Mouse (Mus musculus): ENCODE data around the gene Gm17949. TPM values are rescaled to one million over a fixed set of nuclear protein-coding genes. Genes with fewer than 3 reads are reported as not detected.
"Not testable (repeated sequence)": the region's sequence is repeated elsewhere in the genome, so short reads cannot be mapped to it uniquely, and the experiment has no call there.

Gm17949 gene
- polyA plus RNA-seq, 1 experiment from 2014 or later = 0.37 TPM

GRCm38 (mm10) chr17:57029691-57030090 is 18.4 kb downstream of the Gm17949 start:
- ATAC-seq = no peak
- Histone ChIP-seq H3K27ac (ENCODE audit: low read length) (no peak overlapping the region), H3K9me3 (ENCODE audit: control insufficient read depth, low read length) (no peaks in the 10 kb centered on the region), H3K27me3 (replicated peaks; ENCODE audit: control insufficient read depth, insufficient read depth, low read length) (no peaks in the 10 kb centered on the region), H3K4me2 (ENCODE audit: low read depth, low read length) (peak overlapping the region; percentile 88), H3K9ac (ENCODE audit: low read depth, low read length) (peak overlapping the region; percentile 100), H3K4me1 (ENCODE audit: control insufficient read depth, insufficient read depth, low read length) (peaks cover 10% of the 10 kb centered on the region), H3K4me3 (ENCODE audit: low read length) (peak overlapping the region; percentile 86), H3K36me3 (ENCODE audit: control insufficient read depth, insufficient read depth, low read length) (peaks cover 30% of the 10 kb centered on the region)
- WGBS = 34% methylated on average over 8 of the region's 8 CpGs

- peak within 1 kb of the TSS; percentile 88 for H3K4me2 ChIP-seq (ENCODE audit: low read depth, low read length)
- ATAC-seq = peak; percentile 0; the same call in 1 of the 2 replicates
- peak within 1 kb of the TSS; percentile 92 for H3K27ac ChIP-seq (ENCODE audit: low read length)
- H3K36me3 ChIP-seq (ENCODE audit: control insufficient read depth, insufficient read depth, low read length) = peaks cover 17% of the 10 kb centered on the region
- peak within 1 kb of the TSS; percentile 86 for H3K4me3 ChIP-seq (ENCODE audit: low read length)
- no peaks in the 10 kb centered on the region for H3K27me3 ChIP-seq (replicated peaks; ENCODE audit: control insufficient read depth, insufficient read depth, low read length)
- peaks cover 10% of the 10 kb centered on the region for H3K4me1 ChIP-seq (ENCODE audit: control insufficient read depth, insufficient read depth, low read length)
- H3K9me3 ChIP-seq (ENCODE audit: control insufficient read depth, low read length) = no peaks in the 10 kb centered on the region
- under 1% methylated on average over 78 of the region's 99 CpGs for WGBS
- peak within 1 kb of the TSS; percentile 100 for H3K9ac ChIP-seq (ENCODE audit: low read depth, low read length)
Measured at GRCm38 (mm10) chr17:57030931-57031660, 19.8 kb downstream of the Gm17949 start, which contains the start of gene Khsrp. Gene Khsrp, minus strand, starts transcription at chr17:57031522.

DNA sequence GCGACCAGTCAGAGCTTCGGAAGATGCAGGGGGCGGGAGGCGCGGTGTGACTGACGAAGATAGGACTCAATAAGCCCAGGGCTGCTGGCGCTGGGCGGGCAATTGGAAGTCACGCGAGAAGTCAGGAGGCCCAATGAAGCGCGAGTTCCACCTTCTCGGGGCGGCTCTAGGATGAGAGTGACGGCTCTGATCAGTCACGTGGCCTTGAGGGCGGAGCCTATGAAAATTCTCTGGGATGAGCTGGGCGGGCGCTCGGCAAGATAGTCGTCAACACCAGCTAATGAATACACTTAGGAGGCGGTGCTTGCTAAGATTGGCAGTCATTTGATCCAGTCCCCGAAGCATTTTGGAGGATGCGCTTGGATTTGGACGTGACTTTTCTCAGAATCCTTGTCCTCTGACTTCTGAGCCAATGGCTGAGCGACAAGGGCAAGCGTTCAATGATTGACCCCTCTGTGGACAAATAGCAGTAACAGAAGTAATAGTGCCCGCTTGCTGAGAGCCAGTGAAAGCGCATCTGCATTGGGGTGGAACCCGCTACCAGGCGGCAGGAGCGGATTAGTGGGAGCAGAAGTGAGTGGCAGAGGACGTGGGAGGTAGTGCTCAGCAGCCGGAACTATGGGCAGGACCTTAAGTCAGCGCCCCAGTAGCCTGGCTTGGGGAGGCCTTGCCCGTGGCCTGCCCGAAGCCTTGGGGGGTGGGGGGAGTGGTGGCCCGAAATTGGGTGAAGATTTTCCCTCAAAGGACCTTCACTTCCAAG is 20.6 kb downstream of the Gm17949 start:
- Histone ChIP-seq H3K4me2 (ENCODE audit: low read depth, low read length) (peak overlapping the region; percentile 79), H3K27me3 (replicated peaks; ENCODE audit: control insufficient read depth, insufficient read depth, low read length) (no peaks in the 10 kb centered on the region), H3K4me1 (ENCODE audit: control insufficient read depth, insufficient read depth, low read length) (peaks cover 10% of the 10 kb centered on the region), H3K4me3 (ENCODE audit: low read length) (peak overlapping the region; percentile 50), H3K9ac (ENCODE audit: low read depth, low read length) (peak overlapping the region; percentile 70), H3K36me3 (ENCODE audit: control insufficient read depth, insufficient read depth, low read length) (peaks cover 11% of the 10 kb centered on the region), H3K27ac (ENCODE audit: low read length) (peak overlapping the region; percentile 87), H3K9me3 (ENCODE audit: control insufficient read depth, low read length) (no peaks in the 10 kb centered on the region)
- ATAC-seq = peak; percentile 95
- WGBS = under 1% methylated on average over 38 of the region's 38 CpGs

GRCm38 (mm10) chr17:57032854-57033253 is 21.6 kb downstream of the Gm17949 start:
- WGBS = 87% methylated on average over 4 of the region's 4 CpGs
- Histone ChIP-seq H3K27me3 (replicated peaks; ENCODE audit: control insufficient read depth, insufficient read depth, low read length) (no peaks in the 10 kb centered on the region), H3K9me3 (ENCODE audit: control insufficient read depth, low read length) (no peaks in the 10 kb centered on the region), H3K4me2 (ENCODE audit: low read depth, low read length) (peak overlapping the region; percentile 79; the same call in 1 of the 2 replicates), H3K36me3 (ENCODE audit: control insufficient read depth, insufficient read depth, low read length) (peaks cover 7% of the 10 kb centered on the region; the same call in 1 of the 2 replicates), H3K9ac (ENCODE audit: low read depth, low read length) (peak overlapping the region; percentile 70; the same call in 1 of the 2 replicates), H3K4me3 (ENCODE audit: low read length) (no peak overlapping the region), H3K27ac (ENCODE audit: low read length) (no peak overlapping the region), H3K4me1 (ENCODE audit: control insufficient read depth, insufficient read depth, low read length) (peaks cover 10% of the 10 kb centered on the region)
- ATAC-seq = no peak

DNA sequence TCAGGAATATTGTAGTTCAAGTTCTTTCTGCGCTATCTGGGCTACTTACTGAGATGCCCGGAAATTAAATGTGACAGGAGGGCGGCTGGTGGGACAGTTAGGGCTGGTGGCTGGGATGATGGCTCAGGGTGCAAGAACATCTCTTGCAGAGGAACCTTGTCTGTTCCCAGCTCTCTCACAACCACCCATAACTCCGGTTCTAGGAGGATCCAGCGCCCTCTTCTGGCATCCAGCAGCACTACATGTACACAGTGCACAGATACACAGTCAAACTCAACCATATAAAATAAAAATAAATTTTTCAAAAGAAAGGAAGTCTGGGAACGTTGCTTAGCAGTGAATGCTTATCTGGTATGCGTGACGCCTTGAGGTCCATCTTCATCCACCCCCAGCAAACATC is 27.7 kb downstream of the Gm17949 start:
- Histone ChIP-seq H3K4me2 (ENCODE audit: low read depth, low read length) (no peak overlapping the region), H3K4me3 (ENCODE audit: low read length) (no peak overlapping the region), H3K36me3 (ENCODE audit: control insufficient read depth, insufficient read depth, low read length) (no peaks in the 10 kb centered on the region), H3K9ac (ENCODE audit: low read depth, low read length) (no peak overlapping the region), H3K27me3 (replicated peaks; ENCODE audit: control insufficient read depth, insufficient read depth, low read length) (no peaks in the 10 kb centered on the region; the same call in 1 of the 2 replicates), H3K27ac (ENCODE audit: low read length) (no peak overlapping the region), H3K9me3 (ENCODE audit: control insufficient read depth, low read length) (no peaks in the 10 kb centered on the region), H3K4me1 (ENCODE audit: control insufficient read depth, insufficient read depth, low read length) (peaks cover 2% of the 10 kb centered on the region; the same call in 1 of the 2 replicates)
- no peak for ATAC-seq
- whole genome bisulfite sequencing = 41% methylated on average over 8 of the region's 8 CpGs

DNA sequence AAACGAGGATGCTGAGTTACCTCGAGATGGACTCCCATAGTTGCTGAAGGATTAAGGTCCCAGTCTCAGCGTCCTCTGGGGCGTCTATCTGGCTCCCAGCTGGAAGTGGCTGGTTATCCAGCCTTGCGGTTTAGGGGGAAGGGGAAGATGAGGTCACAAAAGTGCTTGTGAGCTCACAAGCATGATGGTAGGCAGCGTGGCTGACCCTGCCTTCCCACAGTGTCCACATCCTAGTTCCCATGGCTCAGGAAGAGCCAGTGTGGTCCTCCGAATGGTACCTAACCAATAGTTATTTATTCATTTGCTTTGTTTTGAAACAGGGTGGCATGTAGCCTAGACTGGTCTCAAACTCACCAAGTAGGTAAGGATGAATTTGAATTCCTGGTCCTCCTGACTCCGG is 30.3 kb downstream of the Gm17949 start, which contains the start of gene Slc25a41:
TSS of gene Slc25a41 (minus strand) at position 101 of the 400 bp plus-strand sequence.
- no peaks in the 10 kb centered on the region; the same call in 1 of the 2 replicates for H3K27me3 ChIP-seq (replicated peaks; ENCODE audit: control insufficient read depth, insufficient read depth, low read length)
- H3K27ac ChIP-seq (ENCODE audit: low read length) = no peak within 1 kb of the TSS
- WGBS = 74% methylated on average over 8 of the region's 8 CpGs
- no peak within 1 kb of the TSS for H3K4me2 ChIP-seq (ENCODE audit: low read depth, low read length)
- H3K4me1 ChIP-seq (ENCODE audit: control insufficient read depth, insufficient read depth, low read length) = peaks cover 2% of the 10 kb centered on the region; the same call in 1 of the 2 replicates
- no peak within 1 kb of the TSS for H3K9ac ChIP-seq (ENCODE audit: low read depth, low read length)
- no peak for ATAC-seq
- H3K4me3 ChIP-seq (ENCODE audit: low read length) = no peak within 1 kb of the TSS
- H3K36me3 ChIP-seq (ENCODE audit: control insufficient read depth, insufficient read depth, low read length) = no peaks in the 10 kb centered on the region
- no peaks in the 10 kb centered on the region for H3K9me3 ChIP-seq (ENCODE audit: control insufficient read depth, low read length)

- H3K36me3 ChIP-seq (ENCODE audit: control insufficient read depth, insufficient read depth, low read length) = peaks cover 3% of the 10 kb centered on the region; the same call in 1 of the 2 replicates
- ATAC-seq = 0 out of 2 replicates have a peak, but pooled peaks have one; percentile 9
- no peak overlapping the region for H3K4me3 ChIP-seq (ENCODE audit: low read length)
- no peaks in the 10 kb centered on the region for H3K4me1 ChIP-seq (ENCODE audit: control insufficient read depth, insufficient read depth, low read length)
- 51% methylated on average over 5 of the region's 5 CpGs for WGBS
- H3K9ac ChIP-seq (ENCODE audit: low read depth, low read length) = no peak overlapping the region
- H3K27me3 ChIP-seq (replicated peaks; ENCODE audit: control insufficient read depth, insufficient read depth, low read length) = no peaks in the 10 kb centered on the region
- H3K27ac ChIP-seq (ENCODE audit: low read length) = no peak overlapping the region
- H3K9me3 ChIP-seq (ENCODE audit: control insufficient read depth, low read length) = no peaks in the 10 kb centered on the region
- no peak overlapping the region for H3K4me2 ChIP-seq (ENCODE audit: low read depth, low read length)
Measured at GRCm38 (mm10) chr17:57047406-57047805, 36.1 kb downstream of the Gm17949 start.

GRCm38 (mm10) chr17:57048816-57049215 is 37.5 kb downstream of the Gm17949 start:
- Histone ChIP-seq H3K27ac (ENCODE audit: low read length) (no peak overlapping the region), H3K4me3 (ENCODE audit: low read length) (no peak overlapping the region), H3K9me3 (ENCODE audit: control insufficient read depth, low read length) (no peaks in the 10 kb centered on the region), H3K36me3 (ENCODE audit: control insufficient read depth, insufficient read depth, low read length) (peaks cover 6% of the 10 kb centered on the region; the same call in 1 of the 2 replicates), H3K9ac (ENCODE audit: low read depth, low read length) (no peak overlapping the region), H3K27me3 (replicated peaks; ENCODE audit: control insufficient read depth, insufficient read depth, low read length) (no peaks in the 10 kb centered on the region), H3K4me1 (ENCODE audit: control insufficient read depth, insufficient read depth, low read length) (no peaks in the 10 kb centered on the region), H3K4me2 (ENCODE audit: low read depth, low read length) (no peak overlapping the region)
- ATAC-seq = no peak
- 93% methylated on average over 3 of the region's 3 CpGs for WGBS

DNA sequence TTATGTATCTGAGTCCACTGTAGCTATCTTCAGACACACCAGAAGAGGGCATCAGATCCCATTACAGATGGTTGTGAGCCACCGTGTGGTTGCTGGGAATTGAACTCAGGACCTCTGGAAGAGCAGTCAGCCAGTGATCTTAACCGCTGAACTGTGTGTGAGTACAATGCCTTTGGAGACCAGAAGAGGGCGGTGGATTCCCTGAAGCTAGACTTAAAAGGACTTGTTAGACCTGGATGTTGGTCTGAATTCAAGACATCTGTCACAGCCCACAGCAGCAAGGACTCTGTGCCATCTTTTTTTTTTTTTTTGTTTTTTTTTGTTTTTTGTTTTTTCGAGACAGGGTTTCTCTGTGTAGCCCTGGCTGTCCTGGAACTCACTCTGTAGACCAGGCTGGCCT is 40.4 kb downstream of the Gm17949 start:
- H3K27me3 ChIP-seq (replicated peaks; ENCODE audit: control insufficient read depth, insufficient read depth, low read length); ATAC-seq; H3K4me2 ChIP-seq (ENCODE audit: low read depth, low read length); H3K4me3 ChIP-seq (ENCODE audit: low read length); H3K36me3 ChIP-seq (ENCODE audit: control insufficient read depth, insufficient read depth, low read length); H3K27ac ChIP-seq (ENCODE audit: low read length); H3K9ac ChIP-seq (ENCODE audit: low read depth, low read length); H3K4me1 ChIP-seq (ENCODE audit: control insufficient read depth, insufficient read depth, low read length); H3K9me3 ChIP-seq (ENCODE audit: control insufficient read depth, low read length): not testable (repeated sequence)
- WGBS = 85% methylated on average over 4 of the region's 4 CpGs

Data from intestine, embryonic 16.5 days (tissue).